Mouse (Mus musculus) frontal cortex, postnatal 25 days (tissue): Measurements from ENCODE around the gene Rab5if.
"Not testable (repeated sequence)": the region's sequence is repeated elsewhere in the genome, so short reads cannot be mapped to it uniquely, and the experiment has no call there.

Experiments
- DNase-seq, 2 experiments: peaks; one replicate each; pipeline ENCODE4 v3.0.0; 2022; ENCODE audit warnings: low spot score in 2 of 2

Gene Rab5if

GRCm38 (mm10) chr2:156853999-156854771 is 8.7 kb upstream of the Rab5if start:
- DNase-seq = not testable (repeated sequence)

GRCm38 (mm10) chr2:156856311-156856710 is 6.6 kb upstream of the Rab5if start:
- no peak for DNase-seq

GRCm38 (mm10) chr2:156857385-156857791 is 5.5 kb upstream of the Rab5if start:
- no peak for DNase-seq

GRCm38 (mm10) chr2:156857835-156858234 is 5.1 kb upstream of the Rab5if start, which contains the start of gene 4930518I15Rik:
4930518I15Rik (minus strand) TSS chr2:156857946.
- no peak for DNase-seq

GRCm38 (mm10) chr2:156858671-156859070 is 4.3 kb upstream of the Rab5if start:
- no peak for DNase-seq

GRCm38 (mm10) chr2:156862041-156862717 is 749 bp upstream of the Rab5if start:
- no peak for DNase-seq

GRCm38 (mm10) chr2:156863487-156864160 is 696 bp downstream of the Rab5if start:
- no peak for DNase-seq

GRCm38 (mm10) chr2:156864481-156864880 is 1.6 kb downstream of the Rab5if start:
- no peak for DNase-seq

GRCm38 (mm10) chr2:156868994-156869393 is 6.1 kb downstream of the Rab5if start:
- DNase-seq = no peak

- DNase-seq = no peak
Measured at GRCm38 (mm10) chr2:156869554-156869953, 6.6 kb downstream of the Rab5if start.

GRCm38 (mm10) chr2:156870519-156870918 is 7.6 kb downstream of the Rab5if start:
- DNase-seq = no peak

GRCm38 (mm10) chr2:156873629-156874028 is 10.7 kb downstream of the Rab5if start:
- peak in 1 of 2 experiments; percentile 29 for DNase-seq

GRCm38 (mm10) chr2:156874047-156874759 is 11.3 kb downstream of the Rab5if start:
- no peak for DNase-seq

GRCm38 (mm10) chr2:156874760-156875510 is 12.0 kb downstream of the Rab5if start:
- DNase-seq = no peak

- no peak for DNase-seq
Measured at GRCm38 (mm10) chr2:156877726-156878125, 14.8 kb downstream of the Rab5if start.

- no peak for DNase-seq
Measured at GRCm38 (mm10) chr2:156879541-156879940, 16.6 kb downstream of the Rab5if start.

GRCm38 (mm10) chr2:156882431-156883001 is 19.6 kb downstream of the Rab5if start:
- no peak for DNase-seq

GRCm38 (mm10) chr2:156884396-156885211 is 21.7 kb downstream of the Rab5if start:
- DNase-seq = no peak

- not testable (repeated sequence) for DNase-seq
Measured at GRCm38 (mm10) chr2:156885666-156886065, 22.7 kb downstream of the Rab5if start.
